Mouse (Mus musculus): ENCODE results near the gene Gm20388. TPM values are rescaled to one million over a fixed set of nuclear protein-coding genes. Genes with fewer than 3 reads are reported as not detected.
A peak's percentile ranks its signal among the peaks of the same experiment; 100 is the strongest.

The Gm20388 gene
- total and polyA plus RNA-seq, 2 experiments from 2014 or later, result 17.3 TPM; not detected in 1

- Histone ChIP-seq H3K9ac (replicated peaks; ENCODE audit: low read depth, low read length) (no peak overlapping the region), H3K4me1 (ENCODE audit: control insufficient read depth, insufficient read depth) (peaks cover 11% of the 10 kb centered on the region; the same call in 1 of the 2 replicates), H3K9me3 (replicated peaks; ENCODE audit: control insufficient read depth, low read length) (no peaks in the 10 kb centered on the region), H3K27ac (ENCODE audit: low read depth) (no peak overlapping the region), H3K4me3 (ENCODE audit: low read depth, low read length) (no peak overlapping the region), H3K4me2 (ENCODE audit: low read depth, low read length) (no peak overlapping the region), H3K36me3 (replicated peaks; ENCODE audit: control insufficient read depth, insufficient read depth, low read length) (no peaks in the 10 kb centered on the region), H3K27me3 (ENCODE audit: control insufficient read depth, insufficient read depth, low read length) (no peaks in the 10 kb centered on the region)
- ATAC-seq (ENCODE audit: insufficient read depth, low read depth), result no peak
- no peak for DNase-seq (ENCODE audit: low spot score)
- 55% methylated on average over 6 of the region's 6 CpGs for WGBS
- TF ChIP-seq CTCF (IDR thresholded peaks at IDR 0.05; ENCODE audit: low read depth) (peak; percentile 33), EP300 (IDR thresholded peaks at IDR 0.05; ENCODE audit: low read depth) (no peak)
These were observed 4468.6 kb downstream of the Gm20388 start for GRCm38 (mm10) chr8:124379289-124379688.

DNA sequence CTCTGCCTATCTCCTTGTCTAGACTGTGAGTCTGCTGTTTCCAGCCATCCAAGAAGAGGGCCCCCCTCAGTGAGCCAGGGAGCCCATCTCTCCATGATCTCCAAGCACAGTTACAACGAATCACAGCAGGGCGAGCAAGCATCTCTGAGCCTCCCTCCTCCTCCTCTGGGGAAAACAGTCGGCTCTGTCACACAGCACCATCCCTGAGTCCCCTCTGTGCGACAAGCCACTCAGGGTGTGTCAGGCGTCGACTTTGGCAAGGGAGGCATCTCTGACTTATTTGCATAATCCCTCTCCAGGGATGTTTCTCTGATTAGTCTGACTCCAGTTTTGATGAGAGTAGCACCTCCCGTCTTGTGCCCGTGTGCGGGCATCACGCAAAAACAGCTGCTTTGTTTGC lies 4471.6 kb downstream of the Gm20388 start:
- H3K27ac ChIP-seq (ENCODE audit: low read depth), result no peak overlapping the region
- no peaks in the 10 kb centered on the region for H3K9me3 ChIP-seq (replicated peaks; ENCODE audit: control insufficient read depth, low read length)
- no peak overlapping the region for H3K9ac ChIP-seq (replicated peaks; ENCODE audit: low read depth, low read length)
- H3K4me2 ChIP-seq (ENCODE audit: low read depth, low read length), result no peak overlapping the region
- TF ChIP-seq EP300 (IDR thresholded peaks at IDR 0.05; ENCODE audit: low read depth) (no peak), CTCF (IDR thresholded peaks at IDR 0.05; ENCODE audit: low read depth) (no peak)
- H3K4me1 ChIP-seq (ENCODE audit: control insufficient read depth, insufficient read depth), result no peaks in the 10 kb centered on the region
- DNase-seq (ENCODE audit: low spot score), result no peak
- H3K36me3 ChIP-seq (replicated peaks; ENCODE audit: control insufficient read depth, insufficient read depth, low read length), result no peaks in the 10 kb centered on the region
- 58% methylated on average over 10 of the region's 10 CpGs for WGBS
- H3K4me3 ChIP-seq (ENCODE audit: low read depth, low read length), result no peak overlapping the region
- H3K27me3 ChIP-seq (ENCODE audit: control insufficient read depth, insufficient read depth, low read length), result no peaks in the 10 kb centered on the region
- no peak for ATAC-seq (ENCODE audit: insufficient read depth, low read depth)

DNA sequence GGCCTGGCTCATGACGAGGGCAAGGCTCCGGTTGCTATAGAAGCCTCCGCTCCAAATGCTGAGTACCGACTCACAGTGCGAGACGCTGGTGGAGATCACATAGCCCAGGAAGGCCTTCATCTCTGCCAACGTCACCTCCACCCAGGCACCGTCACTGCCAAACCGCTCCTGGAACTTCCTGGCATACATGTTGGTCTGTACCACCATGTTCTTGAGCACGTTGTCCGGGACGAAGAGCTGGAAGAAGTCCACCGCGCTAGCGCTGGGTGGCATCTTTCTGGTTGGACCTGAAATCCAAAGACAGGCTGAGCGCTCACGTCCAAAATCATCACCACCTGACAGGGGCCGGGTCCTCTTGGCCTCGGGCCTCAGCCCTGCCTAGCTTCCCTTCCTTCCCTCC lies 4473.7 kb downstream of the Gm20388 start:
- Histone ChIP-seq H3K27ac (ENCODE audit: low read depth) (no peak overlapping the region), H3K9me3 (replicated peaks; ENCODE audit: control insufficient read depth, low read length) (no peaks in the 10 kb centered on the region), H3K27me3 (ENCODE audit: control insufficient read depth, insufficient read depth, low read length) (no peaks in the 10 kb centered on the region), H3K9ac (replicated peaks; ENCODE audit: low read depth, low read length) (no peak overlapping the region), H3K4me3 (ENCODE audit: low read depth, low read length) (no peak overlapping the region), H3K36me3 (replicated peaks; ENCODE audit: control insufficient read depth, insufficient read depth, low read length) (no peaks in the 10 kb centered on the region), H3K4me2 (ENCODE audit: low read depth, low read length) (no peak overlapping the region), H3K4me1 (ENCODE audit: control insufficient read depth, insufficient read depth) (no peaks in the 10 kb centered on the region)
- ATAC-seq (ENCODE audit: insufficient read depth, low read depth) (no peak), DNase-seq (ENCODE audit: low spot score) (no peak)
- WGBS, result 91% methylated on average over 19 of the region's 19 CpGs
- no peak for TF ChIP-seq EP300 (IDR thresholded peaks at IDR 0.05; ENCODE audit: low read depth)
- TF ChIP-seq CTCF (IDR thresholded peaks at IDR 0.05; ENCODE audit: low read depth), result no peak

DNA sequence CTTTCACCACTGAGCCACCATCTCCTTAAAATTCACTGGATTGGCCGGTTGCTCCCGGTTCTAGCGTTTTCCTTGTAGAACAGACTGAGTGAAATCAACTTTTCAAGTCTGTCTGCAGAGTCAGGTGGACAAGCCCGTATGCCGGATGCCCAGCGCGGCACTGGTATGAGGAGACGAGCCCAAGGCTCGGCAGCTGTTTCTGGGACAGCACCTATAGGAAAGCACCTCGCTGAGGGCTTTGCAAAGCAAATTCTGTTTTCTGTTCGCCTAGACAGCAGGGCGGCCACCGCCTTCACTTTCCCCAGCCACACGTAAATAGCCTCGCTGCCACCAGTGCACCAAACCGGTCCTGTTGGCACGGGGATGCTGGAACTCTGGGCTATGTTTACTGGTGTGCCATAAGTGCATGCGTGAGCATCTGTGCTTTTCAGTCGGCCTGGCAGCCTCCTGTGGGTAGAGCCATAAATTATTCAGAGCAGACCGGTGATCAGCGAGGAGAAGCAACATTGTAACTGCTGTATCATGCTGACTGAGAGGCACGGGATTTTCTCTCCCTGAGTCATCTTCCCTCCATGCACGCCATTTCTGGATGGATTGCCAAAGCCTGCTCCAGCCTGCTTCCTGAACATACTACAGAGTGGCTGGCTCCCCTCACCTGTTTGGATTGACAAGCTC lies 4475.7 kb downstream of the Gm20388 start:
- Histone ChIP-seq H3K4me2 (ENCODE audit: low read depth, low read length) (no peak overlapping the region), H3K4me3 (ENCODE audit: low read depth, low read length) (no peak overlapping the region), H3K27me3 (ENCODE audit: control insufficient read depth, insufficient read depth, low read length) (no peaks in the 10 kb centered on the region), H3K9ac (replicated peaks; ENCODE audit: low read depth, low read length) (no peak overlapping the region), H3K9me3 (replicated peaks; ENCODE audit: control insufficient read depth, low read length) (no peaks in the 10 kb centered on the region), H3K36me3 (replicated peaks; ENCODE audit: control insufficient read depth, insufficient read depth, low read length) (no peaks in the 10 kb centered on the region), H3K27ac (ENCODE audit: low read depth) (no peak overlapping the region), H3K4me1 (ENCODE audit: control insufficient read depth, insufficient read depth) (no peaks in the 10 kb centered on the region)
- 78% methylated on average over 23 of the region's 23 CpGs for WGBS
- DNase-seq (ENCODE audit: low spot score) (no peak), ATAC-seq (ENCODE audit: insufficient read depth, low read depth) (no peak)
- TF ChIP-seq EP300 (IDR thresholded peaks at IDR 0.05; ENCODE audit: low read depth), result no peak
- TF ChIP-seq CTCF (IDR thresholded peaks at IDR 0.05; ENCODE audit: low read depth), result no peak

DNA sequence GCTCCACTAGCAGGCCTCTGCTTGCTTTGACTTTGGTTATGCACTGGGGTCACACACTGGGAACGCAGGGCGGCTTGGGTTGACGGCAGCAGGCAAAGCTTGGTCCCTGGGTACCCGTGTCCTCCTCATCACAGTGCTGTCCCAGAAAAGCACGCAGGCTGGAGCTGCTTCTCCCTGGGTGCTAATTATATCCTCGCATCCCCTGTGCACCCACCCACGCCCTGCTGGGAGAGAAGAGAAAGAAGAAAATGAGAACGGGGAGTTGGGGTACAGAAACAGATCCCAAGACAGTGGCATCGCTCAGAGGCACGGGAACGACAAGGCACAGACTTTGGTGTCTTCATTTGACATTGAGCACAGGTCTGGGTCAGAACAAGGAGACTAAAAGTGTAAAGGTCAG lies 4478.9 kb downstream of the Gm20388 start:
- no peaks in the 10 kb centered on the region for H3K36me3 ChIP-seq (replicated peaks; ENCODE audit: control insufficient read depth, insufficient read depth, low read length)
- WGBS, result 72% methylated on average over 11 of the region's 11 CpGs
- H3K4me3 ChIP-seq (ENCODE audit: low read depth, low read length), result no peak overlapping the region
- DNase-seq (ENCODE audit: low spot score), result no peak
- H3K4me2 ChIP-seq (ENCODE audit: low read depth, low read length), result no peak overlapping the region
- H3K4me1 ChIP-seq (ENCODE audit: control insufficient read depth, insufficient read depth), result no peaks in the 10 kb centered on the region
- H3K9ac ChIP-seq (replicated peaks; ENCODE audit: low read depth, low read length), result no peak overlapping the region
- no peak for ATAC-seq (ENCODE audit: insufficient read depth, low read depth)
- H3K9me3 ChIP-seq (replicated peaks; ENCODE audit: control insufficient read depth, low read length), result no peaks in the 10 kb centered on the region; the same call in 1 of the 2 replicates
- TF ChIP-seq EP300 (IDR thresholded peaks at IDR 0.05; ENCODE audit: low read depth) (no peak), CTCF (IDR thresholded peaks at IDR 0.05; ENCODE audit: low read depth) (no peak)
- no peak overlapping the region for H3K27ac ChIP-seq (ENCODE audit: low read depth)
- no peaks in the 10 kb centered on the region for H3K27me3 ChIP-seq (ENCODE audit: control insufficient read depth, insufficient read depth, low read length)

- Histone ChIP-seq H3K27ac (ENCODE audit: low read depth) (no peak overlapping the region), H3K36me3 (replicated peaks; ENCODE audit: control insufficient read depth, insufficient read depth, low read length) (no peaks in the 10 kb centered on the region), H3K4me1 (ENCODE audit: control insufficient read depth, insufficient read depth) (no peaks in the 10 kb centered on the region), H3K9ac (replicated peaks; ENCODE audit: low read depth, low read length) (no peak overlapping the region), H3K27me3 (ENCODE audit: control insufficient read depth, insufficient read depth, low read length) (no peaks in the 10 kb centered on the region), H3K9me3 (replicated peaks; ENCODE audit: control insufficient read depth, low read length) (no peaks in the 10 kb centered on the region; the same call in 1 of the 2 replicates), H3K4me3 (ENCODE audit: low read depth, low read length) (no peak overlapping the region), H3K4me2 (ENCODE audit: low read depth, low read length) (no peak overlapping the region)
- no peak for ATAC-seq (ENCODE audit: insufficient read depth, low read depth)
- no peak for DNase-seq (ENCODE audit: low spot score)
- TF ChIP-seq CTCF (IDR thresholded peaks at IDR 0.05; ENCODE audit: low read depth) (no peak), EP300 (IDR thresholded peaks at IDR 0.05; ENCODE audit: low read depth) (no peak)
- WGBS, result 91% methylated on average over 7 of the region's 7 CpGs
These were observed 4480.6 kb downstream of the Gm20388 start for GRCm38 (mm10) chr8:124391191-124391590.
